Mouse (Mus musculus) midbrain, embryonic 10.5 days (tissue): Measurements from ENCODE around the gene Cd200r3. TPM values are rescaled to one million over a fixed set of nuclear protein-coding genes. Genes with fewer than 3 reads are reported as not detected.

Experiments used
- DNase-seq: peaks from one replicate; pipeline ENCODE4 v3.0.0-alpha.2; 2017; ENCODE audit warnings: low spot score
- H3K27ac ChIP-seq: fragments of 300-500 bp; sonication (generic); replicated peaks from 2 replicates; pipeline ENCODE4 v1.5.1; 2016; ENCODE audit warnings: mild to moderate bottlenecking
- H3K27me3 ChIP-seq: fragments of 300-500 bp; sonication (generic); 2 replicates; pipeline ENCODE4 v1.6.1; 2016; ENCODE audit warnings: low read depth, mild to moderate bottlenecking; ENCODE audit not compliant: poor library complexity, severe bottlenecking
- H3K36me3 ChIP-seq: fragments of 300-500 bp; sonication (generic); 2 replicates; pipeline ENCODE4 v1.6.1; 2016; ENCODE audit warnings: mild to moderate bottlenecking, moderate library complexity
- H3K4me1 ChIP-seq: fragments of 300-500 bp; sonication (generic); 2 replicates; pipeline ENCODE4 v1.6.1; 2016
- H3K4me3 ChIP-seq: fragments of 300-500 bp; sonication (generic); 2 replicates; pipeline ENCODE4 v1.5.1; 2016; ENCODE audit warnings: mild to moderate bottlenecking, moderate library complexity
- H3K9me3 ChIP-seq: fragments of 300-500 bp; sonication (generic); replicated peaks from 2 replicates; pipeline ENCODE4 v1.6.1; 2016; ENCODE audit warnings: mild to moderate bottlenecking
- WGBS: fragments of 180-500 bp; shearing (Covaris S2); methylation state at CpG from one replicate; pipeline ENCODE4 v1.1.7; 2016; 5-methylcytosine and 5-hydroxymethylcytosine counted together
- polyA plus RNA-seq: library from polyadenylated mRNA; unstranded; fragments of >200 nt; fragmentation: Nextera tagmentation; extraction: Ambion mirVana; gene quantifications from 2 replicates; pipeline ENCODE4 v1.2.1, GENCODE M21; 2016

Gene Cd200r3
- polyA plus RNA-seq, 1 experiment from 2014 or later, result not detected

- Histone ChIP-seq H3K4me3 (no peak overlapping the region), H3K36me3 (no peaks in the 10 kb centered on the region), H3K27ac (no peak overlapping the region), H3K9me3 (no peaks in the 10 kb centered on the region), H3K4me1 (no peaks in the 10 kb centered on the region), H3K27me3 (no peaks in the 10 kb centered on the region)
- no peak for DNase-seq
- 83% methylated on average over 6 of the region's 6 CpGs for WGBS
These were observed 81.8 kb downstream of the Cd200r3 start for GRCm38 (mm10) chr16:45025321-45025720.

- Histone ChIP-seq H3K4me1 (no peaks in the 10 kb centered on the region), H3K36me3 (no peaks in the 10 kb centered on the region), H3K9me3 (no peaks in the 10 kb centered on the region), H3K27ac (no peak overlapping the region), H3K4me3 (no peak overlapping the region), H3K27me3 (no peaks in the 10 kb centered on the region)
- no peak for DNase-seq
- 90% methylated on average over 5 of the region's 5 CpGs for WGBS
These were observed 85.6 kb downstream of the Cd200r3 start for GRCm38 (mm10) chr16:45029080-45029479.

GRCm38 (mm10) chr16:45029493-45029892 lies 86.0 kb downstream of the Cd200r3 start:
- H3K9me3 ChIP-seq, result no peaks in the 10 kb centered on the region
- DNase-seq, result no peak
- H3K36me3 ChIP-seq, result no peaks in the 10 kb centered on the region
- H3K4me3 ChIP-seq, result no peak overlapping the region
- no peak overlapping the region for H3K27ac ChIP-seq
- 98% methylated on average over 1 of the region's 1 CpGs for WGBS
- H3K27me3 ChIP-seq, result no peaks in the 10 kb centered on the region
- no peaks in the 10 kb centered on the region for H3K4me1 ChIP-seq

GRCm38 (mm10) chr16:45030127-45030526 lies 86.6 kb downstream of the Cd200r3 start:
- 87% methylated on average over 4 of the region's 4 CpGs for WGBS
- H3K4me1 ChIP-seq, result no peaks in the 10 kb centered on the region
- no peak overlapping the region for H3K27ac ChIP-seq
- no peak for DNase-seq
- H3K27me3 ChIP-seq, result no peaks in the 10 kb centered on the region
- no peaks in the 10 kb centered on the region for H3K36me3 ChIP-seq
- no peaks in the 10 kb centered on the region for H3K9me3 ChIP-seq
- H3K4me3 ChIP-seq, result no peak overlapping the region

- Histone ChIP-seq H3K27me3 (no peaks in the 10 kb centered on the region), H3K36me3 (no peaks in the 10 kb centered on the region), H3K4me3 (no peak overlapping the region), H3K9me3 (no peaks in the 10 kb centered on the region), H3K27ac (no peak overlapping the region), H3K4me1 (no peaks in the 10 kb centered on the region)
- 87% methylated on average over 2 of the region's 2 CpGs for WGBS
- DNase-seq, result no peak
These were observed 87.3 kb downstream of the Cd200r3 start for GRCm38 (mm10) chr16:45030796-45031195.

Other genes with a start within 250 kb of the Cd200r3 start
- gene Nepro, start 219.4 kb upstream of the Cd200r3 start, polyA plus RNA-seq, result 11.3 and 14.0 TPM in 2 replicates
- gene Gtpbp8, start 197.3 kb upstream of the Cd200r3 start, polyA plus RNA-seq, result 29.8 and 31.7 TPM in 2 replicates
- gene Cd200r1, start 177.9 kb upstream of the Cd200r3 start, polyA plus RNA-seq, result 0.54 and 0.72 TPM in 2 replicates
- 0.11 TPM in 1 of 2 replicates, not detected in the other for gene Cd200r4, start 131.9 kb upstream of the Cd200r3 start, polyA plus RNA-seq
- gene Cd200r2, start 76.6 kb upstream of the Cd200r3 start, polyA plus RNA-seq, result not detected in 2 replicates
- 13.0 and 25.2 TPM in 2 replicates for gene Ccdc80, start 149.7 kb downstream of the Cd200r3 start, polyA plus RNA-seq
- gene Slc35a5, start 215.0 kb downstream of the Cd200r3 start, polyA plus RNA-seq, result 13.5 and 15.7 TPM in 2 replicates
- gene Atg3, start 215.1 kb downstream of the Cd200r3 start, polyA plus RNA-seq, result 35.8 and 36.1 TPM in 2 replicates